Mouse (Mus musculus) stomach, postnatal 0 days (tissue): ENCODE data around the gene Cpm. TPM values are rescaled to one million over a fixed set of nuclear protein-coding genes. Genes with fewer than 3 reads are reported as not detected.

Source experiments
- ATAC-seq: fragments of 200-750 bp; cut with Nextera tagmentation; 2 replicates; pipeline ENCODE4 v1.8.0; 2017; ENCODE audit not compliant: low FRiP score, low TSS enrichment
- DNase-seq: peaks from one replicate; pipeline ENCODE4 v3.0.0-alpha.2; 2016; ENCODE audit warnings: low spot score
- H3K27ac ChIP-seq: fragments of 300-500 bp; sonication (generic); replicated peaks from 2 replicates; pipeline ENCODE4 v1.5.1; 2014; ENCODE audit warnings: mild to moderate bottlenecking, control low read depth
- H3K27me3 ChIP-seq: fragments of 300-500 bp; sonication (generic); 2 replicates; pipeline ENCODE4 v1.6.1; 2014; ENCODE audit warnings: low read length; ENCODE audit not compliant: control insufficient read depth, insufficient read depth
- H3K36me3 ChIP-seq: fragments of 300-500 bp; sonication (generic); 2 replicates; pipeline ENCODE4 v1.6.1; 2014; ENCODE audit warnings: low read length, mixed read lengths; ENCODE audit not compliant: control insufficient read depth, insufficient read depth
- H3K4me1 ChIP-seq: fragments of 300-500 bp; sonication (generic); replicated peaks from 2 replicates; pipeline ENCODE4 v1.6.1; 2014; ENCODE audit warnings: antibody characterized with exemption; ENCODE audit not compliant: control insufficient read depth, insufficient read depth
- H3K4me2 ChIP-seq: fragments of 300-500 bp; sonication (generic); replicated peaks from 2 replicates; pipeline ENCODE4 v1.6.1; 2014; ENCODE audit warnings: low read depth, mild to moderate bottlenecking, control low read depth, moderate library complexity
- H3K4me3 ChIP-seq: fragments of 300-500 bp; sonication (generic); 2 replicates; pipeline ENCODE4 v1.5.1; 2014; ENCODE audit warnings: low read depth, low read length, control low read depth
- H3K9ac ChIP-seq: fragments of 300-500 bp; sonication (generic); 2 replicates; pipeline ENCODE4 v1.6.1; 2014; ENCODE audit warnings: mild to moderate bottlenecking, low read length, control low read depth, mixed read lengths
- H3K9me3 ChIP-seq: fragments of 300-500 bp; sonication (generic); 2 replicates; pipeline ENCODE4 v1.6.1; 2016; ENCODE audit warnings: low read length; ENCODE audit not compliant: control insufficient read depth
- CTCF ChIP-seq: IDR thresholded peaks from 2 replicates; pipeline ENCODE4 v1.5.1; 2016; ENCODE audit warnings: antibody characterized with exemption, low read depth, mild to moderate bottlenecking, moderate library complexity
- EP300 ChIP-seq: optimal IDR thresholded peaks from 2 replicates; pipeline ENCODE3; 2016; ENCODE audit warnings: antibody characterized with exemption
- WGBS: fragments of 180-500 bp; shearing (Covaris S2); extraction: QIAGEN DNeasy Blood & Tissue Kit; methylation state at CpG from one replicate; pipeline ENCODE4 v1.1.7; 2014; 5-methylcytosine and 5-hydroxymethylcytosine counted together
- polyA plus RNA-seq: library from polyadenylated mRNA; unstranded; fragments of >200 nt; fragmentation: Nextera tagmentation; extraction: Ambion mirVana; gene quantifications from 2 replicates; pipeline ENCODE4 v1.2.1, GENCODE M21; 2015

Cpm gene
- polyA plus RNA-seq, 1 experiment from 2014 or later = 22.9 TPM

GRCm38 (mm10) chr10:117621616-117622533, 7.4 kb upstream of the Cpm start:
- Histone ChIP-seq H3K9me3 (no peaks in the 10 kb centered on the region), H3K27me3 (no peaks in the 10 kb centered on the region), H3K36me3 (no peaks in the 10 kb centered on the region), H3K4me1 (no peaks in the 10 kb centered on the region), H3K9ac (no peak overlapping the region), H3K4me3 (no peak overlapping the region), H3K27ac (no peak overlapping the region), H3K4me2 (no peak overlapping the region)
- DNase-seq (no peak), ATAC-seq (no peak)
- TF ChIP-seq EP300 = no peak
- no peak for TF ChIP-seq CTCF
- 84% methylated on average over 12 of the region's 12 CpGs for WGBS

DNA sequence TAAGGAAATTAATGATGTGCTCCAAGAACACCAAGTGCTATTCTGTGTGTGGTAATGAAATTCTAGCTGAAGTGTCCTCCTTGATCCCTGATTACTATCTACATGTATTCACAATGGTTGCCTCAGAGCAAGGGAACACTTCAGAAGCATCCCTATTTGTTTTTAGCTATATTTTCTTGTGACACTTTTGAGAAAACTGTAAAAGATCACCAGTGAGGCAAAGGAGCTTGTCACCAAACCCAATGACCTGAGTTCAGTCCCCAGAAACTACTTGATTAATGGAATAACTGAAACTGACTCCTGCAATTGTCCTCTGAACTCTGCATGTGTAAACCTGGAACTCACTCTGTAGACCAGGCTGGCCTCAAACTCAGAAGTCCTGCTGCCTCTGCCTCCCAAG, 5.9 kb upstream of the Cpm start:
- no peaks in the 10 kb centered on the region; the same call in 1 of the 2 replicates for H3K4me1 ChIP-seq
- H3K4me2 ChIP-seq = no peak overlapping the region
- no peaks in the 10 kb centered on the region for H3K27me3 ChIP-seq
- ATAC-seq (no peak), DNase-seq (no peak)
- no peak overlapping the region for H3K4me3 ChIP-seq
- H3K9me3 ChIP-seq = no peaks in the 10 kb centered on the region
- no peaks in the 10 kb centered on the region for H3K36me3 ChIP-seq
- no peak for TF ChIP-seq CTCF
- TF ChIP-seq EP300 = no peak
- no peak overlapping the region for H3K9ac ChIP-seq
- H3K27ac ChIP-seq = no peak overlapping the region

DNA sequence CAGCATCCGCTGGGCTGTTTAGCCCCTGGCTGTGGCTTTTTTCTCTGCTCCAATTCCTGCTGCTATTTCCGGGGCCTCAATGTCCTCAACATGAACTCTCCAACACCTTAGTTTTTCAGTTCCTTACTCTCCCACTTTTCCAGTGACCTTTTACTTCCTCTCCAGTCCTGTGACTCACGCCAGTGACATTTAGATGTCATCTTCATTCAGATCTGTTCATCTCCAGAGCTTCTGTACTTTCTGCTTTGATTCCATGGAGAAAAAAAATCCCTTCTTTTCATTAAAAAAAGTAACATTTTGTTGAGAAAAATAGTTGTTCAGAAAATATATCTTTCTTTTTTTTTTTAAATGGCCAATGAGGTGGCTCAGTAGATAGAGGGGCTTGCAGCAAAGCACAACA, 5.1 kb upstream of the Cpm start:
- Histone ChIP-seq H3K4me3 (no peak overlapping the region), H3K9me3 (no peaks in the 10 kb centered on the region), H3K36me3 (no peaks in the 10 kb centered on the region), H3K4me1 (peaks cover 2% of the 10 kb centered on the region; the same call in 1 of the 2 replicates), H3K27ac (no peak overlapping the region), H3K27me3 (no peaks in the 10 kb centered on the region), H3K4me2 (no peak overlapping the region), H3K9ac (no peak overlapping the region)
- WGBS = 60% methylated on average over 3 of the region's 3 CpGs
- DNase-seq (no peak), ATAC-seq (no peak)
- TF ChIP-seq CTCF (no peak), EP300 (no peak)

GRCm38 (mm10) chr10:117624655-117625497, 4.4 kb upstream of the Cpm start:
- H3K36me3 ChIP-seq = no peaks in the 10 kb centered on the region
- no peak overlapping the region for H3K4me2 ChIP-seq
- no peaks in the 10 kb centered on the region for H3K9me3 ChIP-seq
- no peak overlapping the region for H3K27ac ChIP-seq
- H3K4me1 ChIP-seq = peaks cover 2% of the 10 kb centered on the region; the same call in 1 of the 2 replicates
- no peak for DNase-seq
- ATAC-seq = no peak
- WGBS = 68% methylated on average over 9 of the region's 9 CpGs
- TF ChIP-seq EP300 (no peak), CTCF (no peak)
- no peak overlapping the region for H3K4me3 ChIP-seq
- H3K27me3 ChIP-seq = no peaks in the 10 kb centered on the region
- H3K9ac ChIP-seq = no peak overlapping the region

GRCm38 (mm10) chr10:117625500-117626296, 3.6 kb upstream of the Cpm start:
- DNase-seq = no peak
- Histone ChIP-seq H3K9me3 (no peaks in the 10 kb centered on the region), H3K9ac (no peak overlapping the region), H3K27ac (no peak overlapping the region), H3K36me3 (no peaks in the 10 kb centered on the region), H3K4me3 (no peak overlapping the region), H3K4me2 (no peak overlapping the region), H3K4me1 (peaks cover 2% of the 10 kb centered on the region; the same call in 1 of the 2 replicates), H3K27me3 (no peaks in the 10 kb centered on the region)
- peak; percentile 50; the same call in 1 of the 2 replicates for ATAC-seq
- whole genome bisulfite sequencing = 43% methylated on average over 8 of the region's 9 CpGs
- TF ChIP-seq EP300 (no peak), CTCF (no peak)
